Mouse (Mus musculus) olfactory bulb, adult 2 months (tissue): ENCODE measurements around the gene Prss12. TPM values are rescaled to one million over a fixed set of nuclear protein-coding genes. Genes with fewer than 3 reads are reported as not detected.

ENCODE experiments used
- H3K27ac ChIP-seq: fragments of 200-500 bp; 2 replicates; pipeline ENCODE4 v1.5.1; 2012; ENCODE audit warnings: low read depth, low read length; ENCODE audit not compliant: insufficient read depth
- H3K4me1 ChIP-seq: fragments of 200-500 bp; 2 replicates; pipeline ENCODE4 v1.6.1; 2012; ENCODE audit warnings: low read length; ENCODE audit not compliant: control insufficient read depth, insufficient read depth
- H3K4me3 ChIP-seq: fragments of 200-500 bp; 2 replicates; pipeline ENCODE4 v1.5.1; 2012; ENCODE audit warnings: mild to moderate bottlenecking, low read depth, low read length, moderate library complexity; ENCODE audit not compliant: insufficient read depth
- CTCF ChIP-seq: fragments of 200-500 bp; IDR thresholded peaks from 2 replicates; pipeline ENCODE4 v1.5.1; 2012; ENCODE audit warnings: low read depth, mild to moderate bottlenecking, low read length, moderate library complexity; ENCODE audit not compliant: insufficient read depth
- POLR2A ChIP-seq: fragments of 200-500 bp; IDR thresholded peaks from 2 replicates; pipeline ENCODE4 v1.6.1; 2012; ENCODE audit warnings: mild to moderate bottlenecking, low read depth, low read length, moderate library complexity; ENCODE audit not compliant: insufficient read depth
- WGBS: fragments of 180-500 bp; shearing (Covaris S2); methylation state at CpG from one replicate; pipeline ENCODE4 v1.1.7; 2018; 5-methylcytosine and 5-hydroxymethylcytosine counted together
- polyA plus RNA-seq: library from polyadenylated mRNA; stranded (reverse); fragments of >200 nt; gene quantifications from 2 replicates; pipeline ENCODE4 v1.2.4, GENCODE M21; 2012; ENCODE audit warnings: low replicate concordance; ENCODE audit not compliant: missing spikeins, insufficient read depth, insufficient read length

The Prss12 gene
- polyA plus RNA-seq, 1 experiment, result not detected

DNA sequence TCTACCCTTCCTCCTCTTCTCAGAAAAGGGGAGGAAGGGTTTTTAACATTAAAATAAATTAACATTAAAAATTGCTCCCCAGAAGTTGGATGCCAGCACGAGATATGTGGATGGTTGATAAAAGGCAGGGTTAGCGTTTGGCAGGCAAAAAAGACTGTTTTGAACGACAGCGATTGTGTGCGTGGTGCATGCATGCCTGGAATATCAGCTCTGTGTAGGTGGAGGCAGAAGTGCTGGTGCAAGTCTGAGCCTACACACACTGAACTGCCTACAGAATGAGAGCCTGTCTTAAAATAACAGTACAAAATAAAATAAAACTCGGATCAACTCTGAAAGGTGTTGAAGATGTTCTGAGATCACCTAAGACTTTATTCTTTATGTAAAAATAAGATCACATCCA is 57.2 kb downstream of the Prss12 start:
- TF ChIP-seq POLR2A (no peak), CTCF (no peak)
- Histone ChIP-seq H3K4me1 (0 out of 2 replicates have a peak, but pooled peaks cover 2% of the 10 kb centered on the region), H3K27ac (no peak overlapping the region), H3K4me3 (no peak overlapping the region)
- 39% methylated on average over 6 of the region's 6 CpGs for WGBS

DNA sequence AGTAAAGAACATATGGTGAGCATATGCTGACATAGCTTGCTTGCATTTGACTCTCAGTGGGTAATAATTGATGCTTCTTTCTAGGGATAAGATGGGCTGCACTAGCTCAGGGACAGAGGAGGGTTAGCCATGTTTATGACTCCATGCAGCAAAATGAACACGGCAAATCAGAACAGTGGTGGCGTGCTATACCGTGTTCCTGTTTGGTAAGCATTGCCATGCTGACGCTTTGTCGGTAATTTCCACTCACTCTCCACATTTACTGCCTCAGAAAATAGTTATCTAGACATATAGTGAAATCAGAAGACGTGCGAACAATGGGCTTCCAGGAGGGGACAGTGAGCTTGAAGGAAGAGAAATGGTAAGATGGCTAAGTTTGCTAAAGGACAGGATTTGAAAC is 58.1 kb downstream of the Prss12 start:
- WGBS, result 90% methylated on average over 7 of the region's 7 CpGs
- no peak for TF ChIP-seq CTCF
- TF ChIP-seq POLR2A, result no peak
- H3K27ac ChIP-seq, result no peak overlapping the region
- H3K4me3 ChIP-seq, result no peak overlapping the region
- 0 out of 2 replicates have a peak, but pooled peaks cover 2% of the 10 kb centered on the region for H3K4me1 ChIP-seq

DNA sequence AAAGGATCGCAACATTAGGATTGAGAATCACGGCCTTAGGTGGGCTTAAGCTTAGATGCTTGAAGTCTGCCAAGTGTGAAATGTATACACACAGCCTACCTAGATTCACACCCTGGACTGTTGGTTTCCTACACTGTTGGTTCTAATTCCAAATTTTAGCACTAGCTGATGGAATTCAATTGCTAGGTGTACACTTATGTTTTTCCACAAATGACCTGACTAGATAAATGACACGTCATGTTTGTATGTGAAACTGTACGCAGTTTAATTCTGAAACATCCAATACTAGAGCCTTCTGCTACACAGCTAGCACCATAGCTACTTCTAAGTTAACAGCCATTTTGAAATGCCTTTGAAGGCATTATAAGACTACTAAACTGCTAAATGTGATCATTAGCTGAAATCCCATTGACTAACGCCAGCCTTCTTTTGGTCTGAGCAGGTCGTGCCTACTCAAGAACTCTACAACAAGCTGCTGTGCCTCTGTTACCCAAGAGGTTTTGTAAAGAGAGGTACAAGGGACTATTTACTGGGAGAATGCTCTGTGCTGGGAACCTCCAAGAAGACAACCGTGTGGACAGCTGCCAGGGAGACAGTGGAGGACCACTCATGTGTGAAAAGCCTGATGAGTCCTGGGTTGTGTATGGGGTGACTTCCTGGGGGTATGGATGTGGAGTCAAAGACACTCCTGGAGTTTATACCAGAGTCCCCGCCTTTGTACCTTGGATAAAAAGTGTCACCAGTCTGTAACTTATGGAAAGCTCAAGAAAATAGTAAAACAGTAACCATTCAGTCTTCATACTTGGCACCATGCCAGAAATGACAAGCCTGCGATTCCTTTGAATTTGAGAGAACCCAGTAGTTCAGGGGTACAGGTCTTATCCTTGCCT is 59.3 kb downstream of the Prss12 start:
- H3K27ac ChIP-seq, result no peak overlapping the region
- 0 out of 2 replicates have a peak, but pooled peaks cover 2% of the 10 kb centered on the region for H3K4me1 ChIP-seq
- no peak for TF ChIP-seq POLR2A
- TF ChIP-seq CTCF, result no peak
- H3K4me3 ChIP-seq, result no peak overlapping the region
- 60% methylated on average over 9 of the region's 9 CpGs for WGBS

DNA sequence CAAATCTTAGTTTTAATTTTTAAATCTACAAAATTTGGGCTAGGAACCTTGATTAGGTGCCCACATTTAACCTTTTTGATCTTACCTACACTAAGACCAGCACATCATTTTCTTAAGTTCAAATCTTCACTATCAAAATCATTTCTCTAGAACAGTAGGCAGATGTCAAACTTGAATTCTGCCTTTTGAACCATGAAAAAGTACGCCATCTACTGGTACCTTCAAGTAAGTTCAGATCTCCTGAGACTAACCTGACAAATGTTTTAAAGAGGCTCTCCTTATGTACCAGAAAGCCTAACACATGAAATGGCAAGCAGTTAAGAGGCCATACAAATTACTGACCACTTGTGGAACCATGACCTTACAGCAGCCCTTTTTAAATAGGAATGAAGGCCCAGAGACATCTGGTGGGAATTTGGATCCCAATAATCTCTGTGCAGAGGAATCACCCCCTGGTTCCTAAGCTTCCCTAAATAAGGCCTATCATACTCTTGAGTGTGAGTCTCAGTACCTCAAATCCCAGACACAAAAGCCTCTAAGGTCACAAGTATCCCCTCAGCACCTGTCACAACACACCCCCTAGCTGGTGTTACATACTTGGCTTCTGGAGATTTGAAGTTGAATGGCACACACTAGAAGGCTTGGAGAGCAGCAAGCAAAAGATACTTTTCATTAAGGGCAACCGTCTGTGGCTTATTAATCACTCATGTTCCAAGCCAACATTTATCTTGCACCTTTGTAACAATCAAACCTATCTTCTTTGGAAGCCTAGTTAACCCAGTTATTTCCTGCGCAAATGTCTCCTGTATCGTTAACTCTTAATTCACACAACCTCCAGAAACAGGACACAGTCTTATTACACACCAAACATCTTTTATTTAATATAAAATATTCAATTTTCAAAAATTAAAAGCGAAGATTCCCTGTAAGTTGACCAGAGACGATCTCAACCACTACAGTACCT is 60.3 kb downstream of the Prss12 start:
- WGBS, result 10% methylated on average over 6 of the region's 6 CpGs
- TF ChIP-seq CTCF (no peak), POLR2A (no peak)
- Histone ChIP-seq H3K27ac (no peak overlapping the region), H3K4me1 (0 out of 2 replicates have a peak, but pooled peaks cover 2% of the 10 kb centered on the region), H3K4me3 (no peak overlapping the region)

DNA sequence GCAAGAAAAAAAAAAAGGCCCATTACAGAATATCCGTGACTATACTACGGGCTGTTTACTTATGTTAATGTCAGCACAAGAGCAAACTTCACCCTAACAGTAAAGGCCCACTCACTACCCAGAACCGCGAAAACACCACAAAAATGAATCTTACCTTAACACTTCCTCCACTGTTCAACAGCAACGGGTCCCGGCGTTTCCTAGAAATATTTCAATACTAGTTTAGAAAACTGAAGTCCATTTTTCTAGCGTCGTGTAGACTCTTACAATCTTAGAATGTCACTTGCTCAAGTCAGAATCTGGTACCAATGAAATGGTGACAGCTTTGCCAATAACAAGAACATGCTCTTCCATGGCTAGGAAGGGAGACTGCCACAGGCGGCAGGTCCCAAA is 60.9 kb downstream of the Prss12 start:
- WGBS, result under 1% methylated on average over 10 of the region's 10 CpGs
- peak overlapping the region; percentile 86 for H3K27ac ChIP-seq
- 0 out of 2 replicates have a peak, but pooled peaks cover 2% of the 10 kb centered on the region for H3K4me1 ChIP-seq
- no peak for TF ChIP-seq POLR2A
- peak overlapping the region; percentile 87 for H3K4me3 ChIP-seq

DNA sequence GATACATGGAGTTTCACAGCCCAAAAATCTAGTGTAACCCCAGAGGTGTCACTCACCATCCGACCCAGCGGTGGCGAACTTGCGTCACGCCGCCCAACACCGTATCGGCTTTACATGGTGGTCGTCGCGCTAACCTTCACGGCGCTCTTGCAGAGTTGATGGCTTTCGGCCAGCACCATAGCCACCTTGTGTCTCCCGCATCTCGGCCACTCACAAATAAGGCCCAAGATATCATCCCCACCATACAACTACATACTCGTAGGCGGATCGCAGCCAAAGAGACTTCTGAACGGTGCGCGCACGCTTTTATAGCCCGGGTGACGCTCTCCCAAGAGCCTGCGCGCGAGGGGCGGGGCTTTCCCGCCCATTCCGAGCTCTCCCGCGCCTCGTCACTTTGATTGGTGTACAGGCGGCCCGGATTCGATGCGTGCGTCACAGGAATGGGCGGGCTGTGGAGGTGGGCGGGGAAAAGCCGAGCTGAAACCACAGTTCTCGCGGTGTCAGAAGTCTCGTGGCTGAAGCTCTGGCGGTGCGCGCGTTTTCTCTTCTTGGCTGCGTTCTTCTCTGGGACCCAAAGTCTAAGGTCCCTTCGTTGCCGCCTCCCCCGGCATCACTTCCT is 61.5 kb downstream of the Prss12 start:
- Histone ChIP-seq H3K4me3 (peak overlapping the region; percentile 87), H3K4me1 (0 out of 2 replicates have a peak, but pooled peaks cover 2% of the 10 kb centered on the region), H3K27ac (peak overlapping the region; percentile 90)
- TF ChIP-seq CTCF (no peak), POLR2A (peak; percentile 99)
- under 1% methylated on average over 53 of the region's 53 CpGs for WGBS

DNA sequence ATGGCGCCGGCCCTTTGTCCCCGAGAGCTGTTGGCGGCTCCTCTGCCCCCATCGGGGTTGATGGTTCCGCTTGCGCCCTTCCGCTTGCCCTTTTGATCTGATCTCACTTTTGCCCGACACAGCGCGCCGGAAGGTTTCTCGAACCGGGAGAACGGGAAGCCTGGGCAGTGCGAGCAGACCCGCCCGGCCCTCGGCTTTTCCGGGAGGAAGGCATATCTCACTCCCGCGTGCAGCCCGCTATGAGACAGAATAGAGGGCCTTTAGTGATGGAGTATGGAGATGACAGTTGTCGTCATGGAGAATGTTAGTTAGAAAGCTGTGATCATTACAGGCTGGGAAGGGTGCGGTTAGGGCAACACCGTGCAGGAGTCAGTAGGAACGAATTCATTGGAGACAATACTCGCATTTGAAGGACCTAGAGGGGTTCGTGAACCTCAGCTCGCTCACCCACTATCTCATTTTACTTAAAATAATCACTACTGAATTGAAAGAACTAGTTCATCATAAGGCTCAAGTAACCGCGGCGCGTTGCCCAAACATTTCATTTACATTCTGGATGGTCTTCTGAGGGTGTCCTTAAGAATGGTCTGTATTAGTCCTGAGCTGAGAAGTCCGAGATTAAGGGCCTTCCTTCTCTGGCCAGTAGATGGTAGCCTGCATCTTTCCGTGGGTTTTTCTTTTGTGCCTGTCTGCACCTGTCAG is 62.1 kb downstream of the Prss12 start:
- WGBS, result under 1% methylated on average over 36 of the region's 36 CpGs
- Histone ChIP-seq H3K27ac (peak overlapping the region; percentile 90), H3K4me3 (peak overlapping the region; percentile 60), H3K4me1 (0 out of 2 replicates have a peak, but pooled peaks cover 2% of the 10 kb centered on the region)
- no peak for TF ChIP-seq CTCF
- no peak; the same call in 1 of the 2 replicates for TF ChIP-seq POLR2A

DNA sequence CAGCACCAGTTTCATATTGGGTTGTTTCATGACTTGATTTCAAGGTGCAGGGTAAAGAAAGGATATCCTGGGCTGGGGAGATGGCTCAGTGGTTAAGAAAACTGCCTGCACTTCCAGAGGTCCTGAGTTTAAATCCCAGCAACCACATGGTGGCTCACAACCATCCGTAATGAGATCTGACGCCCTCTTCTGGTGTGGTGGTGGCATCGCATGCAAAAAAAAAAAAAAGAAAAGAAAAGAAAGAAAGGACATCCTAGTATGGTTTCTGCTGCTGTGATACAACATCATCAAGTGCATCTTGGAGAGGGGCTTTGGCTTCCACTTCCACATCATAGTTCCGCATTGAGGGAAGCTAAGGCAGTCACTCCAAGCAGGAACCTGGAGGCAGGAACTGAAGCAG is 65.1 kb downstream of the Prss12 start:
- Histone ChIP-seq H3K4me1 (no peaks in the 10 kb centered on the region), H3K27ac (no peak overlapping the region), H3K4me3 (no peak overlapping the region)
- WGBS, result 75% methylated on average over 4 of the region's 4 CpGs
- TF ChIP-seq CTCF (no peak), POLR2A (no peak)
